Mouse (Mus musculus): ENCODE results near the gene Ndufa8. TPM values are rescaled to one million over a fixed set of nuclear protein-coding genes. Genes with fewer than 3 reads are reported as not detected.

Ndufa8 gene
- polyA plus RNA-seq (2017; shearing (Covaris generic)), result 156 TPM

DNA sequence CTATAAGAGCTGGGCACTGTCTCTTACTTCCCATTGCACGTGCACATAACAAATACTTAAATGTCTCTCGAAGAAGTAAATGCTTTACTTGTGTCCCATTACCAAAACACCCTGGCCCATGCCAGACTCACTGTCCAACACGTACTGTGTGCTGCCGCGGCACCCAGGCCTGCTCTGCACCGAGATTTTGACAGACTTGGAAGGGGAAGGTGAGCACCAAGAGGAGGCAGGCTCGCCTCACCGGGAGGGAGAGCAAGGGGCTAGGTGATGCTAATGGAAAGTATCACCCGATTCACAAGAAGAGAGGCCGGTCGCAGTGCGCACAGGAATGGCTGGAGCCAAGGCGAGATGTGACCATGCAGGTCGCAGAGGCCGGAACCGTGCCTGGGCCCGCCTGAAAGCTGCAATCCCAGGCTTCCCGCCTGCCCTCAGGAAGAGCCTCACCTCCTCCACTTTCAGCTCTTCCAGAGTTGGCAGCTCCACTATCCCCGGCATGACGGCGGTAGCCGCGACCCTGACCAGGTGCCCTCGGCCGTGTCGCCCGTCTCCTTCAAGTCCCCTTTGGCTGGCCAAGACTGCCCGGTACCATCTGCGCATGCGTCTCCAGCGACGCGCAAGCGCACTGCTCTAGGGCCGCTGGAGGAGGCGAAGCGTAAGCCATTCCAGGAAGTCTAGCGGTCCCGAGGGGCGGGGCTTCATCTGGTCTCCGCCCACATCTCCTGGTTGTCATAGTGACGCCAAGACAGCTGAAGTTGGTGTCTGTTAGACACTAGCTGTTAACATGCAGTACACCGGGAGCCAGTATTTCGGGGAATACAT, at the start of gene Ndufa8, which contains the start of gene Morn5:
Ndufa8 (minus strand) TSS at position 659 of the 819 bp plus-strand sequence.
Morn5 (plus strand) TSS at position 711 of the 819 bp plus-strand sequence.

Other genes with a start within 250 kb of the Ndufa8 start
- gene Ttll11, start 69.5 kb downstream of the Ndufa8 start, polyA plus RNA-seq (2017; shearing (Covaris generic)), result not detected
- not detected for gene Morn5, start 52 bp upstream of the Ndufa8 start, polyA plus RNA-seq (2017; shearing (Covaris generic))
- gene Lhx6, start 56.0 kb upstream of the Ndufa8 start, polyA plus RNA-seq (2017; shearing (Covaris generic)), result not detected
- gene Mrrf, start 87.0 kb upstream of the Ndufa8 start, polyA plus RNA-seq (2017; shearing (Covaris generic)), result 18.1 TPM
- gene Rbm18, start 87.4 kb upstream of the Ndufa8 start, polyA plus RNA-seq (2017; shearing (Covaris generic)), result 64.8 TPM
- 1.9 TPM for gene Ptgs1, start 181.0 kb upstream of the Ndufa8 start, polyA plus RNA-seq (2017; shearing (Covaris generic))